Mouse (Mus musculus) stomach, embryonic 15.5 days (tissue): ENCODE measurements at regions not wholly inside any gene's neighbourhood (a gene's known extent, or its start where the extent isn't known, plus 50 kb on each side); places are given as distances from the start of the nearest gene placed in this dataset.

ENCODE experiments used
- ATAC-seq: fragments of 200-750 bp; cut with Nextera tagmentation; 2 replicates; pipeline ENCODE4 v1.8.0; 2017; ENCODE audit warnings: low read depth, moderate number of reproducible peaks, moderate TSS enrichment; ENCODE audit not compliant: insufficient read depth, low FRiP score
- H3K27ac ChIP-seq: fragments of 300-500 bp; sonication (generic); 2 replicates; pipeline ENCODE4 v1.5.1; 2015; ENCODE audit warnings: mild to moderate bottlenecking, inconsistent platforms
- H3K27me3 ChIP-seq: fragments of 300-500 bp; sonication (generic); replicated peaks from 2 replicates; pipeline ENCODE4 v1.6.1; 2015; ENCODE audit warnings: inconsistent platforms
- H3K36me3 ChIP-seq: fragments of 300-500 bp; sonication (generic); 2 replicates; pipeline ENCODE4 v1.6.1; 2015; ENCODE audit warnings: inconsistent platforms
- H3K4me1 ChIP-seq: fragments of 300-500 bp; sonication (generic); 2 replicates; pipeline ENCODE4 v1.6.1; 2015; ENCODE audit warnings: inconsistent platforms
- H3K4me2 ChIP-seq: fragments of 300-500 bp; sonication (generic); 2 replicates; pipeline ENCODE4 v1.6.1; 2015; ENCODE audit warnings: mild to moderate bottlenecking, inconsistent platforms
- H3K4me3 ChIP-seq: fragments of 300-500 bp; sonication (generic); replicated peaks from 2 replicates; pipeline ENCODE4 v1.5.1; 2015; ENCODE audit warnings: inconsistent platforms
- H3K9ac ChIP-seq: fragments of 300-500 bp; sonication (generic); 2 replicates; pipeline ENCODE4 v1.6.1; 2015; ENCODE audit warnings: inconsistent platforms
- H3K9me3 ChIP-seq: fragments of 300-500 bp; sonication (generic); 2 replicates; pipeline ENCODE4 v1.6.1; 2016; ENCODE audit warnings: inconsistent platforms
- WGBS: fragments of 180-500 bp; shearing (Covaris S2); methylation state at CpG from one replicate; pipeline ENCODE4 v1.1.7; 2015; 5-methylcytosine and 5-hydroxymethylcytosine counted together

- H3K4me2 ChIP-seq = no peak overlapping the region
- 87% methylated on average over 2 of the region's 2 CpGs for WGBS
- H3K9ac ChIP-seq = no peak overlapping the region
- H3K4me1 ChIP-seq = no peaks in the 10 kb centered on the region
- no peaks in the 10 kb centered on the region for H3K9me3 ChIP-seq
- H3K27me3 ChIP-seq = no peaks in the 10 kb centered on the region
- no peak for ATAC-seq
- no peaks in the 10 kb centered on the region for H3K36me3 ChIP-seq
- no peak overlapping the region for H3K27ac ChIP-seq
- H3K4me3 ChIP-seq = no peak overlapping the region
These were observed 52.7 kb upstream of the Ddit4l start for GRCm38 (mm10) chr3:137568580-137569313.
